Mouse (Mus musculus) kidney, adult 9 months (tissue): ENCODE measurements around the gene Rmnd5a.

Experiments
- DNase-seq: peaks from one replicate; pipeline ENCODE4 v3.0.0; 2022

Rmnd5a gene

DNA sequence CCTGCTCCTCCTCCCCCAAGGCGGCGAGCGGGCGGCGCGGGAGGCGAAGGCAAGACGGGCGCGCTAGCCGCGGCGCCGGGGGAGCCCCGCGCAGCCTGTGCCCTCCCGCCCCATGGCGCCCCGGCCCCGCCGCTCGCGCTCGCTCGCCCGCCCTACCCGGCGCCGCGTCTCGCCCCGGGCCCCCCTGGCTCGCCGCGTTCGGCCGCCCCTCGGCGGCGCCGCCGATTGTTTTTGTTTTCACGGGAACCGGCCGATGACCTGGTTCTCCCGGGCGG lies 283 bp downstream of the Rmnd5a start:
- DNase-seq: no peak

DNA sequence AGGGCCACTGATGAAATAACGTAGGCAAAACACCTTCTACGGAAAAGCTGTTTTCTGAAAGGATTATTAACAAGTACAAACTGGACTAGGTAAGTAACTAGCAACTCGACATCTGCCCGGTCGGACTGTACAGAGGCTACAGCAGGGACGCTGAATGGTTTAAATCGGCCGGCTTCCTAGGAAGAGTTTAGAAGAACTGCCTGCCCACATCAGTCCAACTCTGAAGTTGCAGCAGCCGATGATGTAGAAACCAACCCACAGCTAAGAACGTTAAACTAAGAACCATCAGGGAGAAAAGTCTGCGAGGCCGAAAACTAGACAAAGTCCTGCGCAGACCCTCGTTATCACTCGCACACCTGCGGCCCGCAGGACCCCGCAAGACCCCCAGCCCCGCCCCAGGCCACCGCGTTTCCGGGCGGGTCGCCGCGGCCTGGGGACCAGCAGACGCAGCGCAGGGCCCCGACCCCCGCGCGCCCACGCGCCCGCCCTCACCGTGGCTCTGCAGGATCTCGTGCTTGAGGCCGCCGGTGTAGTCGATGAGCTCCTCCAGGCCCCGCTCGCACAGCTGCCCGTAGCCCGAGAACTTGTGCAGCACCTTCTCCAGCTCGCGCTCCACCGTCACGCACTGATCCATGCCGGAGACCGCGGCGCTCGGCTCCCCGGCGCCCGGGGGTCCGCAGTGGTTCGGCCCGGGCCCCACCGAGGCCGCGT lies 776 bp downstream of the Rmnd5a start:
- peak; percentile 59 for DNase-seq

DNA sequence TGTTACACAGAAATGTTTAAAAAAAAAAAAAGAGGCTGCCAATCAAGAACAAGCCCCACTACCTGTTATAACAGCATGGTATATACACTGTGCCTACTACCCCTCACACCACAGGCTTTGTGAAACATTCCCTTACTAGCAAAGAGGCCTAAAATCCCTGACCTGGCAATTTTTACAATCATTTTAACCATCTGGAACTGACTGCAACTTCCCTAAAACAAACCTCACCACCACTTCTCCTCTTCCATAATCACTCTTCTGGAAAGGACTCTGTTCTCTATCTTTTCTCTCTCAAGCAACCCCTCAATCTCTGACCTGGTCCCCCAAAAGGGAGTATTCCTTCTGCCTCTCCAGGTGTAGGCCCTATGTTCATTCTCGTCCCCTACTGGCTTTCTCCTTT lies 2.4 kb downstream of the Rmnd5a start:
- DNase-seq: no peak

GRCm38 (mm10) chr6:71427996-71428725 lies 12.3 kb downstream of the Rmnd5a start:
- DNase-seq: peak; percentile 42

DNA sequence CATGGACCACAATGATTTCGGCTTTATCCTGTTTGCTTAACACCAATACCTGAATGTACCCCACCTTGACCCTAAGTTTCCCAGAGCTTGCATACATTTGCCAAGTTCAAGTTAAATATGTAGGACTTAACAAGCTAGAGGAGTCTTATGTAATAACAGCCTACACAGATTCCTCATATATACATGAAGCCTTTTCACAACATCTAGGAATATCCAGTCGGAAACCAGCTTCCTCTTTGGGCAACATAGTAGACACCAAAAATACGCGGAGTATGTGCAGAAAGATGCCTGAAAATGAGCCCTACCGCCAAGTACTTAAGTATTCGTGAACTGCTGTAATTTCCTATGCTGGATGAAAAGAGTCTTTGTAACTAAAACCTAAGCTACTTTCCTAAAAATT lies 14.8 kb downstream of the Rmnd5a start:
- no peak for DNase-seq

- DNase-seq: peak; percentile 35
Observed at GRCm38 (mm10) chr6:71423116-71423515, 17.3 kb downstream of the Rmnd5a start.

DNA sequence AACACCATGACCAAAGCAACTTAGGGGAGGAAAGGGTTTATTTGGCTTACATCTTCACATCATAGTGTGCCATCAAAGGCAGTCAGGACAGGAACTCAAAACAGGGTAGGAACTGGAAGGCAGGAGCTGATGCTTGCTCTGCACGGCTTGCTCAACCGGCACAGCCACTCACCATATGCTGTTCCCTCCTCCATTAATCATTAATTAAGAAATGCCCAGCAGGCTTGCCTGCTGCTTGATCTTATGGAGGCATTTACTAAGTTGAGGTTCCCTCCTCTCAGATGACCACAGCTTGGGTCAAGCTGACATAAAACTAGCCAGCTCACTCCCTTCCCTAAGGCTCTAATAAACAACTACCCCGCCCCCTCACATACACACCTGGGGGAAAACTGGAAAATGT lies 18.3 kb downstream of the Rmnd5a start:
- peak; percentile 48 for DNase-seq

- DNase-seq: peak; percentile 54
Observed at GRCm38 (mm10) chr6:71420848-71421247, 19.6 kb downstream of the Rmnd5a start.

- peak; percentile 31 for DNase-seq
Observed at GRCm38 (mm10) chr6:71418874-71419273, 21.6 kb downstream of the Rmnd5a start.

- DNase-seq: no peak
Observed at GRCm38 (mm10) chr6:71415446-71415845, 25.0 kb downstream of the Rmnd5a start.

- peak; percentile 42 for DNase-seq
Observed at GRCm38 (mm10) chr6:71414624-71415023, 25.8 kb downstream of the Rmnd5a start.

DNA sequence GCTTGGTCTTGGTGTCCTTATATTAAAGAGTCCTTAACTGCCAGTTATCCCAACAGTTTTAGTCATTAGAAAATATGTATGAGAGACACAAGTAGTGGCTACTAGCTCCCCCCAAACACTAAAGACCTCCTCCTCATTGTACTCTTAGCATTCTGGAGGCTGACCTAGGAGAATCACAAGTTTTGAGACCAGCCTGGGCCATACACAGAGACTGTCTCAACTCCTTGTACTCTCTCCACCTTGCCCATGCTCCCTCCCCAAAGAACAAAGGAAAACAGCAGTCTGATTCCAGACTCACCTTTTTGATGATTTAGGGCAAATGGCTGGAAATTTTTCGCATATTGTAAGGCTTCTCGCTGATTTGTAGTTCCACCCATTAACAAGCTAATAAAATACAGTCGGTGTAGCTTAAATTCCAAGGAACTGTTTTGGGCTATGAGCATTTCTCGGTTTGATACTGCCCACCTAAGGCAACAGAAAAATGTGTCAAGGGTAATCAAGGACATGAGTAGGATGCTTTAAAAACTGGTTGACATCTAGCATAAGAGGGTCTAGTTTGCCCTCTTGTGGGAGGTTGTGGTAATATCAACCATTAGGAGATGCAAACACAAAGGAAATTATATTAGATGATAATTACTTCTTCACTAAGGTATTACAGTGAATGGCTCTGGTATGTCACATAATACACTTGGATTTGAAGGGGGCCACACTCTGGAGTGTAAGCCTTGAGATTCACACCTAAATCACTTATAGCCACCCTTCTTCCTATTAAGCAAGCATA lies 41.4 kb downstream of the Rmnd5a start:
- DNase-seq: peak; percentile 50

- DNase-seq: no peak
Observed at GRCm38 (mm10) chr6:71396761-71397160, 43.7 kb downstream of the Rmnd5a start.

DNA sequence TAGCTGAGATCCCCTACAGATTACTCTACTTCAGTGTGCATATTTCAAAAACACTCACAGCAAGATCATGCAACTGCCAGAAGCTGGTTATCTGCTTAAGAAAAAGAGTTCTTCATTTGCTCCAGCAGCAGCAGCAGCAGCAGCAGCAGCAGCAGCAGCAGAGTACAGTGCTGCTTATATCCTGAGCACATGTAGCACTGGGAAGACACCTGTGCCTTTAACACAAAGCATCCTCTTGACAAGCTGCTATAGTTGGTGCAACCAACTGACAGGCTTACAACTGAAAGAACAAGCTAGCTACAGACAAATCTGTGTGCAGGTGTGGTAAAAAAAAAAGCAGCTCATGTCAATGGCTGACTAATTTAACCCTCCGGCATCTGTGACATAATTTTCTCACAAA lies 44.4 kb downstream of the Rmnd5a start:
- DNase-seq: no peak

DNA sequence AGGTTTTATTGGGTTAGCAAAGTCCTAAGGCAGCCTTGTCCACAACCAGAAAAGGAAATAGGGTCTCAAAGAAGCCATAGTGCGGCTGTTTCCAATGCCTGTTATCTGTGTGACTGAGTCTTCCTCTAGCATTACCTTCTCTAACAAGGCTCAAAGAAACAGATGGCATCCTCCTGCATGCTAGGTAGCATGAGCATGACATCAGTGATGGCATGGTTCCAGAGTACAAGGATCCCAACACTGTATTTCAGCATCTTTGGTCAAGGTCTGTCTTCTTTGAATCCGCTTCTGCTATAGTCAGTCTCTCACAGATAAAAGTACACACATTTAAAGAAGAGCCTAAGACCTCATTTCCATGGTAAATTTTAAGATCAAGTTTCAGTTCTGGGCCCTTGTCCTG lies 49.9 kb downstream of the Rmnd5a start:
- DNase-seq: peak; percentile 28

GRCm38 (mm10) chr6:71381654-71382053 lies 58.8 kb downstream of the Rmnd5a start:
- no peak for DNase-seq

DNA sequence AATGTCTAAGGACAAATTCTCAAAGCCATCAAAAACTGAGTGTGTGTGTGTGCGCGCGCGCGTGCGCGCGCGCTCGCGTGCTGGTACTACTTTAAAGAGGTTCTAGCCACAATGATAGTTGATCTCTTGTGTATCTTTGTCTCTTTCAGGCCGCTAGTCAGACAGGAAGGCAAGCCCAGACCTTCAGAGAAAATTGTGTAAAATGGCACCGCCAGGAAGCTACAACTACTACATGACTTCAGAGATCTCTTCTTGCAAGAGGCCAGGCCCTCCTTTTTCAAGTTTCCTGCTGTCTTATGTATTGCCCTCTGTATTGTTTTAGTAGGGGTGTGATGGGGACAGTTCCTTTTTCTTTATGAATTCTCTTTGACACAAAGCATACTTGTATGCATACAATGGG lies 63.7 kb downstream of the Rmnd5a start:
- DNase-seq: no peak

DNA sequence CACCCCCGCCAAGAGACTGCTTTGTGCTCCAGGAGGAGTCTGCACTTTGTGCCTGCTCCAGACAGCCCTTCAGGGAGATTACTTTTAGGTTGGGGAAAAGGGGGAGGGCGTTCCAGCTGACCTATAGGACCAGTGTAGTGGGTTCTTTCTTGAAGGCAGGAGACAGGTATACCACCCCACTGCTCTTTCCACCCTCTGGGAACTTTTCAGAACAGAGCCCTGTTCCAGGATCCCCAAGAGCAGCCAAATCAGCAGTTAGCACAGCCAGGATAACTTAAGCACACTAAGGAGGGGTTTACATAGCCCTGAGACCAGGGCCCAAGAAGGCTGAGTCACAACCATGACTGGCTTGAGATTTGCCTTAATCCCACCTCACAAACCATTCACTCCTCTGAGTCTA lies 65.5 kb downstream of the Rmnd5a start:
- no peak for DNase-seq

- DNase-seq: no peak
Observed at GRCm38 (mm10) chr6:71374311-71374829, 66.1 kb downstream of the Rmnd5a start.

- DNase-seq: no peak
Observed at GRCm38 (mm10) chr6:71373249-71373775, 67.1 kb downstream of the Rmnd5a start, which contains the start of gene Cd8a. Cd8a (plus strand) TSS chr6:71373427.

DNA sequence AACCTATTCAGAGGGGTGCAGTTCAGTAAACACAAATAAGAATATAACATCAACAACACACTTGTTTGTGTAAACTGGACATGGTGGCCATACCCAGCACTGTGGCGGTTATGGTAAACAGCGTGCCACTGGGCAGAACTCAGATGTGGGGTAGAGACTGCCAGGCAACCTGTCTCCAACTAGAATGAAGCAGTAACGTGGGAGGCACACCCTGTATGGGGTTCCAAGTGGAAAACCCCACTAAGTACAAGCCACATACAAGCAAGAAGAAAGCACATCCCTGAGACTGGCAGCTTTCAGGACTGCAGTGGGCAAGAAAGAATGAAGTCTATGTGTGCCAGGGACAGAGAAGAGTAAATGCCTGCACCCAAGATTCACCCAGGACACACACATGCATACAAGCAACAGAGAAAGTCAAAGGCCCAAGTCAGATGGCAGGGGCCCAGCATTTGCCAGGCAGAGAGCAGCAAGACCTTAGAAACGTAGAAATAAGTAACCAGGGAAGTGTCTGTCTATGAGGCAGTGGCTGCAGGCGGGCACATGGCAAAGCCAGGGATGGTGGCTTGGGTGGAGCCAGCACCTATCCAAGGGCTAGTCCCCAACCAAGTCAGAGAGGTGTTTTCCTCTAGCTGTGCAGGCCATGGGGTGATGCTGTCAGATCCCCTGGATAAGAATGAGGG lies 68.3 kb downstream of the Rmnd5a start:
- no peak for DNase-seq

DNA sequence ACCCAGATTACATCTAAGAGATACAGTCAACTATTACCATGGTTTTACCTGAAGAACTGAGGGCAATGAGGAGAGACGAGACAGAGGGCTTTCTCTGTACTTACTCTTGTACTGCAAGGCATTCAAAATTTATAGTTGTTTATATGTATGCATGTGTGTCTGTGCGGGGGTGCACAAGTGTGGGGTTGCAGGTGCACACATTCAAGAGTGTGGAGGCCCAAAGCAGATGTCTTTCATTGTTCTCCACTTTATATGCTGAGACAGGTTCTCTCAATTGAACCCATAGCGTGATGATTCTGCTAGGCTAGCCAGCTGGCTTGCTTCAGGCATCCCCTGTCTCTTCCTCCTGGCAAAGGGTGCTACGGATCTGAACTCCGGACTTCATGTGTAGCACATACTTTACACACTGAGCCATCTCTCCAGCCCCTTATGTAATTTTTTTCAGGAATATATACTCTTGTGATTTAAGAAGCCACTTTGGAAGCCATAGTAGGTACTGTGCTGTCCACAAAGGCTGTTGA lies 69.3 kb downstream of the Rmnd5a start:
- DNase-seq: no peak

DNA sequence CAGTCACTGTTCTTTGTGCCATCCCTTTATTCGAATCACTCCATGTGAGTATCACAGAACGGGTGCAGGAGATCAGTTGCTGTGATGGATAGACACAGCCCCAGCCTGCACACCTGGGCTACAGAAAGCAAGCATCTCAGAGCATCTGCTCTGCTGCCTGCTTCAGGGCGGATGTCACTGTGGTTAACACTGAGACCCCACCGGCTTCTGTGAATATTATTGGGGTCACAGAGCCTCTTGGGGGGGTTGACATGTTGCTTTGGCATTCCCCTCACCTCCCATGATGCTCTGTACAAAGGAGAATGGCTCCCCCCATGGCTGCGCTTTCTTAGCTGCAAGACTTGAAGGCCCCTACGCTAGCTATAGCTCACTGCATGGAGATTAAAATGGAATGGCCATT lies 71.0 kb downstream of the Rmnd5a start:
- DNase-seq: no peak
